Mouse (Mus musculus): ENCODE results near the gene Mllt3.

DNA sequence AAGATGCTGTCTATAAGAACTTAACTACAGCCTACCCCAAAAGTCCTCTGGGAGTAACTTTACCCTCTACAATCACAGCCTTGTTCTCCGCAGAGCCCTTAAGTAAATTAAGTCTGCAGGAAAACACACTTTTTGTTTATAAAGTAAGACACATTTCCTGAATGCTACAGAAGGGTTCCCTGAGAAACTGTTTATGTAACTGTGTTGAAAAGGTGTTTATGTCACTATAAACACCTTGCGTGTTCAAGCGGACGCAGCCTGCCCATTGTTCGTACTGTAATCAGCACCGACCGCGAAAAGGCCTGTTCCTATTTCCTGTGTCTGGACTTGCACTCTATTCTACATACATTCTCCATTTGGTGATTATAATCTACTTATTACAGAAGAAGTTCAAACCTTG, 112.5 kb downstream of the Mllt3 start:
- TF ChIP-seq E2F4 (IDR thresholded peaks at IDR 0.05; ENCODE audit: borderline replicate concordance, low read depth, low read length) (no peak), NRF1 (IDR thresholded peaks at IDR 0.05; ENCODE audit: insufficient read depth, low read depth, low read length, poor library complexity, severe bottlenecking) (no peak), POLR2A (IDR thresholded peaks at IDR 0.05; ENCODE audit: control insufficient read depth in 1 of 2, insufficient read depth in 1 of 2, low read depth in 1 of 2, low read length in 2 of 2, poor library complexity in 1 of 2) (no peak), NELFE (IDR thresholded peaks at IDR 0.05; ENCODE audit: low read depth, low read length) (no peak)

Data from MEL (cell line).